Mouse (Mus musculus): ENCODE measurements around the gene Sv2a. TPM values are rescaled to one million over a fixed set of nuclear protein-coding genes. Genes with fewer than 3 reads are reported as not detected.
A peak's percentile ranks its signal among the peaks of the same experiment; 100 is the strongest.

Gene Sv2a
- polyA plus RNA-seq, 1 experiment from 2014 or later: 2.2 TPM

DNA sequence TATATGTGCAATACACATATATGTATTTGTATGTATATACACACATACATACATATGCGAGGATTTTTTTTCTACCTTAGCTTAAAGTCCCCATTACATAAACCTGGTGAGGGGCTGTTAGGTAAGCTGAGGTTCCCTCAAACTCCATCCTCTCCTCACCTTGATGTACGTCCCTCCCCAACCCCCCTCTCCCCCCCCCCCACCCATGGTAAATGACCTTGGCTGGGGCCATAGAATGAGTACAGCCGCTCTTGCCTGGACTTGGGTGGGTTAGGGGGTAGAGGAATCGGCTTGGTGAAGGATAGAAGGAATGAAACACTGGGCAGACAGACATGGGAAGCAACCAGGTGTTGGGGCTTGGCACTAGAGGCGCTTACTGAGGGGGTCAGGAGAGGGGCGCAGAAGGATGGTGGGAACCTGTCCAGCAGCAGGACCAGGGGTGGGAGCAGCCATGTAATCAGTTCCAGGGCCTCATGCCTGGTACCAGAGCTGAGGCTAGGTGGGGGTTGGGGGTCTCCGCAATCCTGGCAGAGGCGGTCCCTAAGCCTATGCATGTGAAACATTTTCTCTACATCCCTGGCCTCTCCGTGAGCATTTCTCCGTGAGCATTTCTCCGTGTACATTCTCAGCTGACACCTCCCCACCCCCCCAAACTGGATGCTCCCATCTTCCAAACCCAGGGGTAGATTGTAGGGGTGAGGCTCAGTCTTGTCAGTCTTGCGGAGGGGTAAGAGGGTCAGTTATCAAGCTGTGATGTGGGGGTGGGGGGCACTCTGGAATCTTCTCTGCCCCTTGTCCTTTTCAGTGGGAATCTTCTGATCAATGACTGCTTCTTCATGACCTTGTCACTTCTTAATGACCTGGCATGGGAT is 795 bp downstream of the Sv2a start:
- peak overlapping the region; percentile 48 for H3K4me3 ChIP-seq (ENCODE audit: low read length)
- H3K9ac ChIP-seq (ENCODE audit: low read depth, low read length): no peak overlapping the region
- peaks cover 16% of the 10 kb centered on the region for H3K4me1 ChIP-seq (ENCODE audit: control insufficient read depth, insufficient read depth, low read length)
- WGBS: 44% methylated on average over 12 of the region's 12 CpGs
- peak overlapping the region; percentile 63 for H3K4me2 ChIP-seq (replicated peaks; ENCODE audit: low read depth, low read length)
- no peaks in the 10 kb centered on the region for H3K27me3 ChIP-seq (ENCODE audit: control insufficient read depth, insufficient read depth, low read length)
- ATAC-seq (ENCODE audit: low FRiP score, low TSS enrichment): no peak
- H3K27ac ChIP-seq (ENCODE audit: low read depth, low read length): no peak overlapping the region
- peaks cover 20% of the 10 kb centered on the region for H3K36me3 ChIP-seq (ENCODE audit: control insufficient read depth, insufficient read depth, low read length)
- no peaks in the 10 kb centered on the region for H3K9me3 ChIP-seq (ENCODE audit: control insufficient read depth, low read length)

DNA sequence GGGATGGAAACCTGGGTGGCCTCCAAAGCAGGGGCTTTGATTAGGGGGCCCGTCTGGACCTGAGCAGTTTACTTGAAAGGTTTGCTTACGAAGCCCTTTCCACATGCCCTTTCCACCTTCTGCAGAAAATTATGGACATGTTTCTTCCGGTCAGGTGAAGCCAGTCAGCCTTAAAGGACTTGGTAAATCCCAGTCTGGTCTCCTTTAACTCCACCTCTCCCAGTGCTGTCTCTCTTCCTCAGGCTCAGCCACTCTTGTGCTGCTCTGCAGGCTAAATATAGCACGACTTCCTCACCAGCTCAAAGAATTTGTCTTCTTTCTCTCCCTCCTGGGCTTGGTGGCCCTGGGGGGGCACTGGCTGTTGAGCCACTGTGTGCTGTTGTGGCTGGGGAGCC is 1.4 kb downstream of the Sv2a start:
- ATAC-seq (ENCODE audit: low FRiP score, low TSS enrichment): no peak
- H3K36me3 ChIP-seq (ENCODE audit: control insufficient read depth, insufficient read depth, low read length): peaks cover 17% of the 10 kb centered on the region
- H3K9me3 ChIP-seq (ENCODE audit: control insufficient read depth, low read length): no peaks in the 10 kb centered on the region
- WGBS: 19% methylated on average over 4 of the region's 4 CpGs
- H3K27ac ChIP-seq (ENCODE audit: low read depth, low read length): 0 out of 2 replicates have a peak overlapping the region, but pooled peaks have one; percentile 24
- H3K4me2 ChIP-seq (replicated peaks; ENCODE audit: low read depth, low read length): peak overlapping the region; percentile 63; the same call in 1 of the 2 replicates
- no peak overlapping the region for H3K9ac ChIP-seq (ENCODE audit: low read depth, low read length)
- no peaks in the 10 kb centered on the region for H3K27me3 ChIP-seq (ENCODE audit: control insufficient read depth, insufficient read depth, low read length)
- peak overlapping the region; percentile 48; the same call in 1 of the 2 replicates for H3K4me3 ChIP-seq (ENCODE audit: low read length)
- H3K4me1 ChIP-seq (ENCODE audit: control insufficient read depth, insufficient read depth, low read length): peaks cover 16% of the 10 kb centered on the region

DNA sequence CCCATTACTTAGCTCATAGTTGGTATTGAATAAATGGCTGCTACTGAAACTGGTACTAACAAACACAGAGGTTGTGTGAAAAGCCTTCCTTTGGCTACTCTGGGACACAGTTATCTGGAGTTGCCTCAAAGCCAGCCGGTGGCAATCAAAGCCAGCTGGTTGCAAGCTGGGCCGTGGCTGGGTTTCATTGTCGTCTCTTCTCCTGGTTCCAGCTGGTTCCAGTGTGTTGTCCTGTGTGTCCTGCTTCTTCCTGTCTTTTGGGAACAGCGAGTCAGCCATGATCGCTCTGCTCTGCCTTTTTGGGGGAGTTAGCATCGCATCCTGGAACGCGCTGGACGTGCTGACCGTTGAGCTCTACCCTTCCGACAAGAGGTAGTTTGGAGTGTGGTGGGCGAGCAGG is 12.0 kb downstream of the Sv2a start:
- 55% methylated on average over 12 of the region's 12 CpGs for WGBS
- H3K4me1 ChIP-seq (ENCODE audit: control insufficient read depth, insufficient read depth, low read length): peaks cover 5% of the 10 kb centered on the region
- no peak overlapping the region for H3K27ac ChIP-seq (ENCODE audit: low read depth, low read length)
- no peak overlapping the region for H3K9ac ChIP-seq (ENCODE audit: low read depth, low read length)
- ATAC-seq (ENCODE audit: low FRiP score, low TSS enrichment): no peak
- no peak overlapping the region for H3K4me3 ChIP-seq (ENCODE audit: low read length)
- no peaks in the 10 kb centered on the region for H3K9me3 ChIP-seq (ENCODE audit: control insufficient read depth, low read length)
- H3K4me2 ChIP-seq (replicated peaks; ENCODE audit: low read depth, low read length): no peak overlapping the region
- H3K36me3 ChIP-seq (ENCODE audit: control insufficient read depth, insufficient read depth, low read length): no peaks in the 10 kb centered on the region
- no peaks in the 10 kb centered on the region for H3K27me3 ChIP-seq (ENCODE audit: control insufficient read depth, insufficient read depth, low read length)

DNA sequence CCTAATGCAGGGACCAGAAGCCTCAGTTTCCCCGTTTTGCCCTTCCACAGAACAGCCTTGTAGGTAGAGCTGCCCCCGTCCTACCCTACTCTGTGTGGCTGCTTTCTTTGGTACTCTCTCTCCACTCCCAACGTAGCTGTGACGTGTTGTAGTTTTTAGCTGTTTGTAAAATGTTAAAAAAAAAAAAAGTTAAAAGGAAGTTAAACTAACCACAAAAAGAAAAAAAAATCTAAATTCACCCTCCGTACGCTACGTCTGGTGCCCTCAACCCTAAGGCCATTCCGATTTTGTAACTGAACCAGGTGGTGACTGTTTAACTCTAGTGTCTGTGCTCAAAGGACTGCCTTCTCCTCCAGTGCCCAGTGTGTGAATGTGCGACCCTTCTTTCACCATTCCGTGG is 14.0 kb downstream of the Sv2a start:
- no peak overlapping the region for H3K4me2 ChIP-seq (replicated peaks; ENCODE audit: low read depth, low read length)
- no peaks in the 10 kb centered on the region for H3K9me3 ChIP-seq (ENCODE audit: control insufficient read depth, low read length)
- peaks cover 5% of the 10 kb centered on the region for H3K4me1 ChIP-seq (ENCODE audit: control insufficient read depth, insufficient read depth, low read length)
- no peak overlapping the region for H3K9ac ChIP-seq (ENCODE audit: low read depth, low read length)
- H3K27ac ChIP-seq (ENCODE audit: low read depth, low read length): no peak overlapping the region
- no peak overlapping the region for H3K4me3 ChIP-seq (ENCODE audit: low read length)
- H3K36me3 ChIP-seq (ENCODE audit: control insufficient read depth, insufficient read depth, low read length): no peaks in the 10 kb centered on the region
- ATAC-seq (ENCODE audit: low FRiP score, low TSS enrichment): no peak
- no peaks in the 10 kb centered on the region for H3K27me3 ChIP-seq (ENCODE audit: control insufficient read depth, insufficient read depth, low read length)
- WGBS: 91% methylated on average over 10 of the region's 10 CpGs

DNA sequence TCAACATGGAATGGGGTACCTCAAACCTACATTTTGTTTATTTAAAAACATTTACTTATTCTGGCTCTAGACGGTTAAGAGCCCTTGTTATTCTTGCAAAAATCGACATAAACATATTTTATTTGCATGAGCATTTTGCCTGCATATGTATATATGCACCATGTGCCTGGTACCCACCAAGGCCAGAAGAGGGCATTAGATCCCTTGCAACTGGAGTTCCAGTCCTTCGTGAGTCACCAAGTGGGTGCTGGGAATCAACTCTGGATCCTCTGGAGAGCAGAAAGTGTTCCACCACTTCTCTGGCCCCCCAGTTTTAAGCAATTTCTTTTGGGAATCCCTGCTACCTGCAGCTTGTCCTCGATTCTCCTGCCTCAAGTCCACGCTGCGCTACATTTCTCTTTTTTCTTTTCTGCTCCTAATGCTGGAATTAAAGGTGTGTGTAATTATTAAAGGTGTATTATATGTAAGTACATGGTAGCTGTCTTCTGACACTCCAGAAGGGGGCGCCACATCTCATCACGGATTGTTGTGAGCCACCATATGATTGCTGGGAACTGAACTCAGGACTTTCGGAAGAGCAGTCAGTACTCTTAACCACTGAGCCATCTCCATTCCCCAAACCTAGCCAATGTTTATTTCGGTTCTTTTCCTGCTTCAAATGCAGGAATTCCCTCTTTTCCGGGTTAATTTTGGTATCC is 14.8 kb downstream of the Sv2a start:
- no peak for ATAC-seq (ENCODE audit: low FRiP score, low TSS enrichment)
- H3K36me3 ChIP-seq (ENCODE audit: control insufficient read depth, insufficient read depth, low read length): no peaks in the 10 kb centered on the region
- WGBS: 92% methylated on average over 11 of the region's 11 CpGs
- no peaks in the 10 kb centered on the region for H3K27me3 ChIP-seq (ENCODE audit: control insufficient read depth, insufficient read depth, low read length)
- peaks cover 5% of the 10 kb centered on the region for H3K4me1 ChIP-seq (ENCODE audit: control insufficient read depth, insufficient read depth, low read length)
- H3K4me2 ChIP-seq (replicated peaks; ENCODE audit: low read depth, low read length): no peak overlapping the region
- H3K4me3 ChIP-seq (ENCODE audit: low read length): no peak overlapping the region
- no peaks in the 10 kb centered on the region for H3K9me3 ChIP-seq (ENCODE audit: control insufficient read depth, low read length)
- no peak overlapping the region for H3K27ac ChIP-seq (ENCODE audit: low read depth, low read length)
- H3K9ac ChIP-seq (ENCODE audit: low read depth, low read length): no peak overlapping the region

DNA sequence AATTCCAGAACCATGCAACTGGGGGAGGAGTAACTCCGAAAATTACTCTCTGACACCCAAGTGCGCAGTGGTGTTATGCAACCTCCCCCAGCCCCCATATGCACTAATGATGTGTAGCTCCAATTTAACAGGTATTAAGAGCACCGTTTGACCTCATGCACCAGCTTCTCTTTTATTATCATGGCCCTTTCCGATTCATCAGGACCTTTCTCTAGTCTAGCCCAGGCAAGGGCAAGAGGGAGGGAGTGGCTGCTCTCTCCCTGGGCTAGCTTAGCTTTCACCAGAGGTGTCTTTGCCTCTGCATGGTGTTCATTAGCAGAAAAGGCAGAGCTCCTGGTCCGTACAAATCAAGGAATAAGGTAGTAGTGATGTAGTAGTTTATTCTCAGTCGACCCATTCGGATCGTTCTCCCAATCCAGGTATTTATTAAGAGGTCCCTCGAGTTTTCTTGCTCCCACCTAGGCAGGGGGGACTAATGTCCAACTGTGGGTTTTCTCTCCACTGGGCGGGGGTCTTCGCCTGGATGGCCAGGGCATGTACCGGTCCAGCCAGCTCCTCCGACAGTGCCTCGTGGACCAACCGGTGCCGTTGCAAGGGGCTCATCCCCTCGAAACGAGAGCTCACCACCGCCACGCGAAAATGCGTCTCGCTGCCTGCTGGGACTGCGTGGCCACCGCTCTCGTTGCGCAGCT is 15.6 kb downstream of the Sv2a start:
- Histone ChIP-seq H3K4me3 (ENCODE audit: low read length) (peak overlapping the region; percentile 55), H3K9me3 (ENCODE audit: control insufficient read depth, low read length) (no peaks in the 10 kb centered on the region), H3K36me3 (ENCODE audit: control insufficient read depth, insufficient read depth, low read length) (no peaks in the 10 kb centered on the region), H3K4me1 (ENCODE audit: control insufficient read depth, insufficient read depth, low read length) (peaks cover 5% of the 10 kb centered on the region), H3K27ac (ENCODE audit: low read depth, low read length) (peak overlapping the region; percentile 90), H3K4me2 (replicated peaks; ENCODE audit: low read depth, low read length) (peak overlapping the region; percentile 81), H3K27me3 (ENCODE audit: control insufficient read depth, insufficient read depth, low read length) (no peaks in the 10 kb centered on the region), H3K9ac (ENCODE audit: low read depth, low read length) (peak overlapping the region; percentile 80)
- peak; percentile 53; the same call in 1 of the 2 replicates for ATAC-seq (ENCODE audit: low FRiP score, low TSS enrichment)
- WGBS: 16% methylated on average over 27 of the region's 27 CpGs

DNA sequence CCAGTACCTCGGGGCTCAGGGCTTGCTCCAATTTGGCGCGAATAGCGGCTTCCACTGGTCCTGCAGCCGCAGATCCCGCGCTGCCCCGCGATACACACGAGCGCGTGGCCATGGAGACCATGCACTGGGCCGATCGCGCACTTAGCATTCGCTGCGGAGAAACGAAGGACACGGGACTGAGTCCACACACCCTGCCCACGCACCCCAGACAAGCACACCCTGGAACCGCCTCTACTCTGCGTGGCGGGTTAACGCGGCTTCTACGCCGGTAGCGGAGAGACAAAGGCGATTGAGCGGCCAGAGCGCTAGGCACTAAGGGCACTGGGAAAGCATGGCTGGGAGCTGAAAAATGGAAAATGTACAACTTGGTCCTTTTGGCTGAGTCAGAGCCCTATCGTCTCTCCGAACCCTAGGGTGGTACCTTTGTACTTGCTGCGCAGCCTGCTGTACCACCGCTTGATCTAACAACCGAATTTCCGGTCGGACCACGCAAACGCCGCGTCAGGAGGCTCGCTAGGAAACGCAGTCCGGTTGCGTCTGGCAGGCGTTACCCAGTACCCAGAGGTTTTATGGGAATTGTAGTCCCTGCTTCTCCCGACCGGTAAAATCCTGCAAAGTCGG is 16.3 kb downstream of the Sv2a start:
- Histone ChIP-seq H3K4me3 (ENCODE audit: low read length) (peak overlapping the region; percentile 55), H3K9ac (ENCODE audit: low read depth, low read length) (peak overlapping the region; percentile 80), H3K27me3 (ENCODE audit: control insufficient read depth, insufficient read depth, low read length) (no peaks in the 10 kb centered on the region), H3K4me2 (replicated peaks; ENCODE audit: low read depth, low read length) (peak overlapping the region; percentile 81), H3K4me1 (ENCODE audit: control insufficient read depth, insufficient read depth, low read length) (peaks cover 5% of the 10 kb centered on the region), H3K27ac (ENCODE audit: low read depth, low read length) (peak overlapping the region; percentile 90), H3K9me3 (ENCODE audit: control insufficient read depth, low read length) (no peaks in the 10 kb centered on the region), H3K36me3 (ENCODE audit: control insufficient read depth, insufficient read depth, low read length) (no peaks in the 10 kb centered on the region)
- peak; percentile 93 for ATAC-seq (ENCODE audit: low FRiP score, low TSS enrichment)
- WGBS: under 1% methylated on average over 50 of the region's 50 CpGs

DNA sequence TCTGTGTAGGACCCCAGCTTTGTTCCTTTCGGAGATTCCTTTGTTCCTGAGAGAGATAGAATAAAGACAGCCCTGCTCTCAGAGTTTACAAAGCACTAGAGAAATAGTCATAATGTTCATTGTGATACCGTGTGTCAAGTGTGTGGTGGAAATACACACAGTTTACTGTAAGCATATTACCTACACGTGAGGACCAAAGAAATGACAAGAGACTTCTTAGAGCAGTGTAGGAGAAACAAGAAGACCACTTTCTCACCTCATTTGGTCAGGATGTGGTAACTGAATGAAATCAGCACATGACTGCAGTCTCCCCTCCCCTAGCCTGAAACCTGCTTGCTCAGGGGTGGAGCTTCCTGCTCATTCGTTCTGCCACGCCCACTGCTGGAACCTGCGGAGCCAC is 17.2 kb downstream of the Sv2a start:
- Histone ChIP-seq H3K9me3 (ENCODE audit: control insufficient read depth, low read length) (no peaks in the 10 kb centered on the region), H3K4me2 (replicated peaks; ENCODE audit: low read depth, low read length) (peak overlapping the region; percentile 81), H3K27me3 (ENCODE audit: control insufficient read depth, insufficient read depth, low read length) (no peaks in the 10 kb centered on the region), H3K27ac (ENCODE audit: low read depth, low read length) (no peak overlapping the region; the same call in 1 of the 2 replicates), H3K9ac (ENCODE audit: low read depth, low read length) (peak overlapping the region; percentile 43; the same call in 1 of the 2 replicates), H3K4me3 (ENCODE audit: low read length) (peak overlapping the region; percentile 55), H3K36me3 (ENCODE audit: control insufficient read depth, insufficient read depth, low read length) (no peaks in the 10 kb centered on the region), H3K4me1 (ENCODE audit: control insufficient read depth, insufficient read depth, low read length) (peaks cover 5% of the 10 kb centered on the region)
- peak; percentile 28; the same call in 1 of the 2 replicates for ATAC-seq (ENCODE audit: low FRiP score, low TSS enrichment)
- WGBS: 5% methylated on average over 6 of the region's 6 CpGs

Measured in kidney, embryonic 14.5 days (tissue).